Mouse (Mus musculus): ENCODE measurements around the gene Ephb6. TPM values are rescaled to one million over a fixed set of nuclear protein-coding genes. Genes with fewer than 3 reads are reported as not detected.

The Ephb6 gene
- total RNA-seq, 1 experiment from 2014 or later, result 24.7 TPM

DNA sequence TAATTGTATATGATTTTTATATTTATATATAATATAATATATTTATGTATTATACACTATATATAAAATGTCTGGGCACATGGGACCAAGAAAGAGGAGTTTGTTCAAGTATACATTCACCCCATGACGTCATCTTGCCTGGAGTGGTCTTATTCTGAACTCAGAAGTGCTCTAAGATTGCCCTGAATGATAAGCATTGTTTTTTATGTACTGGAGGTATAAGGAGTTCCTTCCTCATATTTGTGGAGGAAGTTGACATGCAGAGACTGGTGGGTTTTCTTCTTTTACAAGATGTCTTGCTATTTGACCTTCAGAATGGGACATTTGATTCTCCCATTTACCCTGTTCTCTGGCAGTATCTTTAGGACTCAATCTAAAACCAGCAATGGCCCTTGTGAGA lies 22.9 kb downstream of the Ephb6 start:
- DNase-seq, result no peak

DNA sequence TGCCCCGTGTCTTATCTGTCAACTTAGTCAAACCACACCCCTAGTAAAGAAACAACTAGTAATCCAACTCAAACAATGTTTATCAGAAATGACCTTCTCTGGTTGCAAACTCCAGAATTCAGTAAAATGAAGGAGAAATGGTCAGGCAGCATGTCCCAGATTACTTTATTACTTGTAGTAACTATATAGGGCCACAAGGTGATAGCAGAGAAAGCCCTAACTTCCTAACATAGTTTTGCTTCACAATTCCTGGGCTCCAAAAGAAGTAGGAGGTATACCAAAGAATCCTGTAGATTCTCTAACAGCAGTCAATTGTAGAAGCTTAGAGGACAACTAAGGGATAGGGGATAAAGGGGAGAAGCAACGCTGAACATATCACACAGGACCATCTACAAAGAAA lies 25.5 kb downstream of the Ephb6 start:
- no peak for DNase-seq

DNA sequence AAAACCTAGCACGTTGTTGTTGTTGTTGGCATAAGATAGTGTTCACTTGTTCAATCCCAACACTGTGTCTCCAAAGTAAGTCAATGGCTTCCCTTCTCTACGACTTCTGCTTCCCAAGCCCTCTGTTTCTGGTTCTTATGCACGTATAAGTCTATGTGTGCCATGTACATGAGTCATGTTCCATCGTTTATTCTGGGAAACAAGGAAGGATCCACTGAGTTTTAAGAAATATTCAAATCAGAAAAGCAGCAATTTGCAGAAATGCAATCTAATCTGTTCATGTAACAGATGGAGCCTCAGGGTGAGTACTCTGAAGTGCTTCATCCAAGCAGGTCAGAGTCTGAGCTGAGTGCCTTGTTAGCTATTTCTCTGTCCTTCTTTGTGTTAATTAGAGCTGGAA lies 26.3 kb downstream of the Ephb6 start:
- no peak for DNase-seq

DNA sequence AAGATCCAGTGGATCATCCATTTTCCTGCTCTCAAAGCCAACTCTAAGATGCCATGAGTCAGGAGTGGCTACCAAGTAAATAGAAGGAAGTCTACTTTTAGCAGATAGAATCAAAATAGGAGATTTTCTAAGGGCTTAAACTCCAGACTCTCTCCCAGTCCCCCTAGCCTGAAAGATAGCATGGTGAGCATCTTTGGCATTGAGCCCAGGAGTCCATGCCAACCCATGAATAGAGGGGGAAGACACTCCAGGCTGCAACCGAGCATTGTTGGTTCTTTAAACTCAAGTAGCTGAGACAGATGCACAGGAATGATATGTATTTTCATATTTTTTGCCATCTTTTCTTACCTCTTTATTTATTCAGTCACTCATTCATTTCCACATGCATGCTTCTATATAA lies 29.9 kb downstream of the Ephb6 start:
- no peak for DNase-seq

DNA sequence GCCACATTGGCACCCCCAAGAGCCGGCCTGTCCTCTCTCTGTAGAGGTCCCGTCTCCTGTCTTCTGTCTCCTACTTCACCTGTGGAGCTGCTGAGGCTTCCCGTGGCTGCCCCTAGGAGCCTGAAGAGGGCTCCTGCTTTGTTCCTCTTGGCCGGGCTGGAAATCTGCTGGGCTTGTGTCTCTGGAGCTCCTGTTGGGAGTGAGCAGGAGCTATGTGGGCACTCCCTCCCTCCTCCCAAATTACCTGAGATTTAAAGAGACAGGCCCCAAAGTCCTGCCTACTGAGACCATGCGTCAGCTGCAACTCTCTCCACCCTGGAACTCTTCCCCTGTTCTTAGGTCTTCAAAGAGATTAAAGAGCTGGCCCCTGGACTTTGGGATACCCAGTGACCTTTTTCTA lies 30.9 kb downstream of the Ephb6 start, which contains the start of gene Trpv6:
Gene Trpv6, minus strand, starts transcription at position 228 of the 400 bp plus-strand sequence.
- no peak for DNase-seq

DNA sequence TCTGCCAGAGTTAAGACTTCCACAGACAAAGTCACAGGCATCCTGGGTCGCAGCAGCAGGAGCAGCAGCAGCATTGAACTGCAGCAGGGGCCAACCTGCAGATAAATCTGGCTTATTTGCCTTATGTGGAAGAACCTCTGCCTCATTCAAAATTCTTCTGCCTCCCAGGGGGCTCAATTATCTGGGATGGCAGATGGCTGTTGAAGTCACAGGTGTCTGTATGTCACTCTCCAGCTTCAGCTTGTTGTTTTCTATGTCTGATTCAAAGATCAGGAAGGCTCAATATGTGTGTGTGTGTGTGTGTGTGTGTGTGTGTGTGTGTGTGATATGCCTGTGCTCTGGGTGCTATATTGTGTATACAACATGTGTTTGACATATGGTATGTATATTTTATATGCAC lies 32.1 kb downstream of the Ephb6 start:
- DNase-seq, result no peak

DNA sequence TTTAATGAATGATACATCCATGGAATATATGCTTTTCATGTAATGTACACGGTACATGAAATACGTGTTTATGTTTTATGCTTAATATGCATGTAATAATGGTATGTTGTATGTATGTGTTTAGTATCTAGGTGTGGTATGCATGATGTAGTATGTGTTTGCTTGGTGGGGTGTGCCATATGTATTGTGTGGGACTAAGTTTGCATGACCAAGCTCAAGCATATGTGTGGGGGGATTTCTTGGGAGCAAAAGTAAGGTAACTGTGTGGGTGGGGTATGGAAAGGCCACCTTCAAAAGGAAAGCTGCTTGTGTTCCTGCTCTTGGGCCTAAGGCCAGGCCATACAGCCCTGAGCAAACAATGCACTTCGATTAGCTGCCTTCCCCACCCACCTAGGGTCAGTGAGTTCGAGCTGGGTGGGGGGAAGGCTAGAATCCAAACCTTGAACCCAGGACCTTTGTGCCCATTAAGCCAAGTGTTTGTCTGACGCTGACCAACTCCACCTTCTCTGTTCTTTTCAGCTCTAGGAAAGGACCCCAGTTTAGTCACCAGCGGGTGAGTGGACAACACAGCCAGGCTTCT lies 32.7 kb downstream of the Ephb6 start:
- DNase-seq, result no peak

DNA sequence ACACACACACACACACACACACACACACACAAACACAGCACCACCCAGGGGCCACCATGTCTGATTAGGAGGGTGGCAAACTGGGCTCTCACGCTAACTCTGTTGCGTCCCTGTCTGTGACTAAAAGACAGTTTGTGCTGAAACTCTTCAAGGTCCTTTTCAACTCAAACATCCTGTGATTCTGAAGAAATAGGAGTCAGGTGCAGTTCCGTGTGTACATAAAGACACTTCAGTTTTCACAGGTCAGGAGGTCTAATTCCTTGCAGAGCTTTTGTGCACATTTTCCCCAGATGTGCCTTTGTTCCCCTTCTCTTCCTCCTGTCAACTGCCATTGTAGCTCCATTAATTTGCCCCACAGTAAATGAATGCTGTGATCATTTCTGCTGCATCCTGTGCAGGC lies 35.2 kb downstream of the Ephb6 start:
- DNase-seq, result no peak

DNA sequence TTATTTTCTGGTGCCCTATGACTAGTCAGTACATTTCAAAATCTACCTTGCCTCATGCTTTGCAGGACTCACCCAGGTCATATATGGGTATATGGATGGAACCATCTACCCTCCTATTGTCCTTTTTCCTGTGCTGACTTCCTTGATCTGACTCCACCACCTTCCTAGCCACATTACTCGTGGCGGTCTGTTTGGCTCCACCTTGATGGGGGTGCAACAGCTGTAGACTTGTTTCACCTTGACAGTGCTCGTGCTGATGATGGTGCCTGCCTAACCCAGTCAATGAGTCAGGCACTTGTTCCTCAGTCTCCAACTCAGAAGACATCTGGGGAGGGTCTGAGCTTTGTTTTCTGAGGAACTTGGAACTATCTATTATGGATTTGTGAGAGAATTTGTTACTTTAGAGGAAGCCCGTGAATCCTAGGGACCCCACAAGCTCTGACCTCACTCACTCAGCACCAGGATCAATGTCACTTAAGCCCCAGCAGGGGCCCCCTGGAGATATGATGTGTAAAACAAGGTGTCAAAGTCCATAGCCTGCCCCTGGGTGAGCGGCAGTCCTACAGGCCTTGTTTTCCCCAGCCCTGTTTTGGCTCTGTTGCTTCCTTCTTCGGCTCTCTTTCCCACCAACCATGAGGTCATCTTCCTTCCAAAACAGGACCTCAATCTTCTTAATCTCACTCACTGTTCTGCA lies 36.0 kb downstream of the Ephb6 start:
- no peak for DNase-seq

DNA sequence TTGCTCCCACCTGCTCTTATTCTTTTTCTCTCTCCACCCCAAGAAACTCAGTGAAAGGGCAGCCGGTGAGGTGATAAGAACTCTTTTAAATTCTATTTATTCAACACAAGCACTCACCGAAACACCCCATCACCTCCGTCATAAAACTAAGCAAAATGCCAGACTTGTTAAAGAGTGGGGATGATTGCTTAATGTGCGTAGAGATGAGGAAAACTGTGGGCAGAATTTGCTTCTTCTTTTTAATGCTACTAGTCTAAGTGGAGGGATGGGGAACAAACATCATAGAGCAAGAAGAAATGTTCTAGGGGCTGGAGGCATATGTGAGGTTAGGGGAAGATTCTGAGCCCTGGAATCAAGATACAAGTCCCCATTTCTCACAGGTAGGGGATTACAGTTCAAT lies 37.5 kb downstream of the Ephb6 start:
- no peak for DNase-seq

DNA sequence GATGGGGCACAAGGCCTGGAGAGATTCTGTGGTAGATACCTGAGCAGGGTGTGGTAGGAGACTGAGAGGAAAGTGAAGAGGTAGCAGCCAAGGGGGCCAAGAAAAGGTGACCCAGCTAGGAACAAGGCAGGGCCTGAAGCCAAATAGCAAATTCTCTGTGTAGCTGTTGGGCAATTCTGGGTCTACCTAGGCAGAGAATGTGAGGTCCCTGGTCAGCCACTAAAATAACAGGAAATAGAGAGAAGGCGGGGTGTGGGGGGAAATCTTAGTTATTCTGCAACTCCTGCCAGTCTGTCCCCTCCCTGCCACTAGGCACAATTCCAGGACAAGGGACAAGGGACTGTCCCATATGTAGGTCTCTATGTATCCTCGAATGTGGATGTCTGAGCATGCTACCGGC lies 37.9 kb downstream of the Ephb6 start:
- no peak for DNase-seq

DNA sequence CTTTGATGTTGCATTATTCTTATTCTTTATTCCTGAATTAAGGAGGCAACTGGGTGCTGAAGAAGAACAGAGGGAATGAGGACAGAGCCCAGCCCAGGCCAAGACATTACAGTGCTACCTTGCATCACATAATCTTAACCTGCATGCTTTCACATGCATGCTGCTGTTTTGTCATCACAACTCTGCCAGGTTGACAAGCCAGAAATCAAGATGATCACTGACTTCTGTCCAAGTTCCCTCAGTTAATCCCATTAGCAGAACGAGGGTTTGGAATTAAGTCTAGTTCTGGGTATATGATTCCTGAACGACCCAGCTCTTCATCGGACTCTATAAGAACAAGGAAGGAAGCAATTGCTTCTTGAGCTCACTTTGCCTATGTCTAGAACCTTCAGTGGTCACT lies 40.9 kb downstream of the Ephb6 start:
- DNase-seq, result no peak

DNA sequence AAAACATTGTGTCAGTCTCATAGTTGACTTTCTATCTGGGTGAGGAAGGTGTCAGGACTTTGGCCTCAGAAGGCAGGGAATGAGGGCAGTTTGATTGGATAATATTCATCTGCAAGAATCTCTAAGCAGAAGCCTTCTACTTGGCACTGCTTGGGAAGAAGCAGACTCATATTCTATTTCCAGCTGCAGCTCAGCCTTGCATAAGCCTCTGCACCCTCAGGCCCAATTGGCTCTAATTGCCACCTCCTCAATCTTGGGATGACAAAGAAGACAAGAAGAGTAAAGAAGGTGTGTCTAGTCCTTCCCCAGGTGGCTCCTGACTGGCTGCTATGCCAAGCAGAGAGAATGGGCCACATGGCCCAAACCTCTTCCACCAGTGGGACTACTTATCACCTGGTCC lies 41.4 kb downstream of the Ephb6 start:
- DNase-seq, result no peak

DNA sequence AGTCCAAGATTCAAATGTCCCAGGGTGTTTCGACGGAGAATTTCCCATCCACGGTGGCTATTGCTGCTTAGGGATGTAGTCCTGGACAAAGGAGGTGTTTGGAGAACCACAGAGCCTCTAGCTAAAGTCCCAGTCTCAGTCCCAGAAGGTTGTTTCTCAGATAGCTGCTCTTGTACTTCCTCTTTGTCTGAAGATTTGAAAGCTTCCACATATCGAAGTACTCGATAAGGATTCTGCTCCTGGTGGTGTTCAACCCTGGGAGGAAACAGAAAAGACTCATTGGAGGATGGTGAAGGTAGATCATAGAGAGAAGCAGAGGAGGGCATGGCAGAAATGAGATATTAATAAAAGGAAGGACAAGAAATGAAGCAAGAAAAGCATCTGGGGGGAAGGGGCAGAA lies 47.9 kb downstream of the Ephb6 start:
- no peak for DNase-seq

DNA sequence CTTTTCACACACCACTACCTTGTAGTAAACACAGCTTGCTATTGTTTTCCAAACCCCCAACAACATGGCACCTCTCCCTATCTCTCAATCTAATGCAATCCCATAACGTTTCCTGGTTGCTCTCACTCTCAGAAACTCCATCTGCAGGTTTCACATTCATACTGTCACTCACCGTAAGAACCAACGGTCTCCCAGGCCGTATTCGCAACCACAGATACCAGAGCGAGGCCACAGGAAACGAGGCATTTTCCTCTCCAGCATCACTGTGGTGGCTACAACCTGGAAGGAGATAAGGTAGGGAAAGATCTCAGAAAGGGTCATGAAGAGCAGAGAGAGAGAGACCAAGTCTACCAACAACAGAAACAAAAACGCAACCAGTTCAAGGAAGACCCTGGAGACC lies 49.4 kb downstream of the Ephb6 start:
- DNase-seq, result no peak

DNA sequence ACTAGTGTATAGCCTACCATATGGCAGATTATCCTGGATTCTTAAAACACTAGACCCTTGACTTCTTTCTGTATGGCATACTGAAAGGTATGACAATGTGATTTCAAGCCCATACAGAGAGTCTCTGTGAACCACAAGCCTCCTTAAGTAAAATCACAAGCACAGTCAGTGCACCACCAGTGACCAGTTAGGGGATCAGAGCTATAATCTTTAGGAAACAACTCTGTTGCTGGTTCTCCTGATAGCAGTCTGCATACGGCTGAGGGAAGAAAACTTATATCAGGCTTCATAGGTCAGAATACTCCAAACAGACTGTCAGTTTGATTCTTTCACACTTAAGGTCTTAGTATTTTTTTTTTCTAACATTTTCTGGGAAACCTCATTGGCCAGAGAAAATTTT lies 53.2 kb downstream of the Ephb6 start:
- DNase-seq, result no peak

DNA sequence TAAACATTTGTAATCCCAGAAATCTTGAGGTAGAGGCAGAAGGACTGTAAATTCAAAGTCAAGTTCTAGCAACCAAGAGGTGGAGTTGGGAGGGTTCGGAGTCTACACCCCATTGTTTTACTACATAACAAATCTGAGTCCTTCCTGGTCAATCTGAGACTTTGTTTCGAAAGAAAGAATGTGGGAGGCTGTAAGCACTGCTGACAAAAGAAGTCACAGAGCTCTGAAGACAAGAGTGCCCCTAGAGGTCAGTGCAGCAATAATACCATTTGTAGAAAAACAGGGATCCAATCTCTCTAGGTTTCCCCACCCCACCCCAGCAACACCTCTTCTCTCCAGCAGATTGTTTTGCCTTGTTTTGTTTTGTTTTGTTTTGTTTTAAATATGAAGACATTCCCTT lies 57.0 kb downstream of the Ephb6 start:
- DNase-seq, result no peak

Other genes starting within 250 kb of the Ephb6 start
- not detected in 2 replicates for gene Prss3, start 227.8 kb upstream of the Ephb6 start, total RNA-seq (2021)
- not detected in 2 replicates for gene Gm5771, start 213.1 kb upstream of the Ephb6 start, total RNA-seq (2021)
- not detected in 2 replicates for gene Gm10334, start 159.3 kb upstream of the Ephb6 start, total RNA-seq (2021)
- not detected in 2 replicates for gene Prss1, start 146.6 kb upstream of the Ephb6 start, total RNA-seq (2021)
- gene Prss2, start 83.7 kb upstream of the Ephb6 start, total RNA-seq (2021), result not detected in 2 replicates
- not detected in 2 replicates for gene Trpv6, start 30.9 kb downstream of the Ephb6 start, total RNA-seq (2021)
- gene Trpv5, start 75.3 kb downstream of the Ephb6 start, total RNA-seq (2021), result not detected in 2 replicates
- not detected in 2 replicates for gene Llcfc1, start 78.9 kb downstream of the Ephb6 start, total RNA-seq (2021)
- not detected in 2 replicates for gene Kel, start 98.9 kb downstream of the Ephb6 start, total RNA-seq (2021)
- not detected in 2 replicates for gene Olfr459, start 169.7 kb downstream of the Ephb6 start, total RNA-seq (2021)
- not detected in 2 replicates for gene Pip, start 242.1 kb downstream of the Ephb6 start, total RNA-seq (2021)
- gene Sval2, start 247.5 kb downstream of the Ephb6 start, total RNA-seq (2021), result not detected in 2 replicates